Mouse (Mus musculus): ENCODE data around the gene Olfr1312.
"Not testable (repeated sequence)": the region's sequence is repeated elsewhere in the genome, so short reads cannot be mapped to it uniquely, and the experiment has no call there.

The Olfr1312 gene

DNA sequence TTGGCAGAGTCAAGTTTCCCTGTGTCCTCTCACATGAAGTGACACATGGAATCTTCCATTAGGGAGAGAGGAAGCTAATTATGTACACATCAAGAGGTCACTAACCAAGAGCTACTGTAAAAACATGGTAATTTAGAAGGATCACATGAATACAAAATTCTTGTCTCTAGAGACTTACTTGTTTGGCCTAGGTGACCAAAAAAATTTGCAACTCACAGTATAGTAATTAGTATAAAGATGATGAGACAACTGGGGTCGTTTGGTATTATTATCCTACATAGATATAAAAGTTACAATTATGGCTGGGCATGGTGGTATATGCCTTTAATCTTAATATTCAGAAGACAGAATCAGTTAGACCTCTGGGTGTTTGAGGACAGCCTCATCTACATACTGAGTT lies at the start of gene Olfr1312:
Olfr1312 (minus strand) TSS at position 101 of the 400 bp plus-strand sequence.
- DNase-seq = no peak

GRCm38 (mm10) chr2:112096681-112097080 lies 46.6 kb upstream of the Olfr1312 start, which contains the start of gene Olfr1314:
Gene Olfr1314 (minus strand): TSS chr2:112096781.
- DNase-seq = no peak

- DNase-seq = no peak
These were observed 27.7 kb upstream of the Olfr1312 start, which contains the start of gene Olfr1313 for GRCm38 (mm10) chr2:112077743-112078142. Gene Olfr1313 (minus strand): TSS chr2:112077843.

DNA sequence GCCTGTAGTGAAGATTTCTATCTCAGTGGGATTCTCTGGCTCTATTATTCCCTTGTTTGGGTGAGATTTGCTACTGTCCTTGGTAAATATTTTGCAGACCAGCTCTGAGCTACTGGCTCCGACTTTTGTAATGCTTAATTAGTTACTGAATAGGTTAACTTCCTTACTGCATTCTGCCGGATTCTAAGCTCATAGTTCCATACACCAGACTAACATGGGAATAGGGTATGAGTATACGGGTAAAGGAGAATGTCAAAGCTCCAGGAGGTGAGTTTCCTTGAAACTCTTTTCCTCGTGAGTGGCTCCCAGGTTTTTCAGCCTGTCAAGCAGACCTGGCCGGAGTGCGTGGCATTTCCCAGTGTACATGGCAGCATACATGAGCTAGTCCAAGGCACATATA lies 23.1 kb downstream of the Olfr1312 start:
- not testable (repeated sequence) for DNase-seq

DNA sequence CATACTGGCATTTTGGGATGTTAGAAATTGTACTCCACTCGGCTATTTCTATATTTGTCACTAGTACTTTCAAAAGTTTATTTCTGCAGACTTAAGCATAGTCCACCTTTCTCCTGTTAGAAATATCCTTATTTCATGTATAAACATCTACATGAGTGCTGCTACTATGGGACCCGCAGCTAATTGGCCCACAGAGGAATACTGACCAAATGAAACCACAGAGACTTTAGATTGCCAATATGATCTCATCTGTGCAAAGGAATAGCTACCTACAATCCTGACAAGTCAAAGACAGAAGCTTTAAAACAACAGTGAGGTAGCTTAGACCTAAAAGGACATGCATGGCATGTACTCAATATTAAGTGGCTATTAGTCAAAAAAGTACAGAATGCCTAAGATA lies 25.7 kb downstream of the Olfr1312 start, which contains the start of gene Olfr1311:
Olfr1311 (minus strand) TSS at position 101 of the 400 bp plus-strand sequence.
- no peak for DNase-seq

- DNase-seq = no peak
These were observed 35.1 kb downstream of the Olfr1312 start for GRCm38 (mm10) chr2:112014900-112015299.

- no peak for DNase-seq
These were observed 37.4 kb downstream of the Olfr1312 start, which contains the start of gene Olfr1310 for GRCm38 (mm10) chr2:112012608-112013007. Gene Olfr1310 (minus strand): TSS chr2:112012708.

DNA sequence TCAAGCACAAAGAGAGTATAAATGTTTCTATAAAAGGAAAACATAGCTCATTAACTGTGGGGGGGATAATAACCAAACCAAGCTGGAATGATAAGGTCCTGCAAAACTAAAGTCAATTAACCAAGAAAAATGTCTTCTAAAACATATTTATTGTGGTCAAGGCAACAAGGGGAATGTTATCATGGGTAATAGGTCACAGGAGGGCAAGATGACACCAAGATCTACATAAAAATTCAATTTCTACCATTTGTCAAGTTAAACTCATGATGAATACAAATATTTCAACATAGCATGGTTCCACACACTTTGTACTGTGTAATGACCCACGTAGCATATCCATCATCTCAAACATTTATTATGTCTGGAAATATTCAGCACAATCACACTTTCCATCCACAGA lies 59.9 kb downstream of the Olfr1312 start, which contains the start of gene Olfr1309:
Olfr1309 (minus strand) TSS at position 101 of the 400 bp plus-strand sequence.
- DNase-seq = no peak
